Mouse (Mus musculus): ENCODE data around the gene Nkx3-2. TPM values are rescaled to one million over a fixed set of nuclear protein-coding genes. Genes with fewer than 3 reads are reported as not detected.

Gene Nkx3-2
- 0.08 and 0.19 TPM in 2 replicates for polyA plus RNA-seq (2015; fragmentation: Nextera tagmentation; extraction: Ambion mirVana)

DNA sequence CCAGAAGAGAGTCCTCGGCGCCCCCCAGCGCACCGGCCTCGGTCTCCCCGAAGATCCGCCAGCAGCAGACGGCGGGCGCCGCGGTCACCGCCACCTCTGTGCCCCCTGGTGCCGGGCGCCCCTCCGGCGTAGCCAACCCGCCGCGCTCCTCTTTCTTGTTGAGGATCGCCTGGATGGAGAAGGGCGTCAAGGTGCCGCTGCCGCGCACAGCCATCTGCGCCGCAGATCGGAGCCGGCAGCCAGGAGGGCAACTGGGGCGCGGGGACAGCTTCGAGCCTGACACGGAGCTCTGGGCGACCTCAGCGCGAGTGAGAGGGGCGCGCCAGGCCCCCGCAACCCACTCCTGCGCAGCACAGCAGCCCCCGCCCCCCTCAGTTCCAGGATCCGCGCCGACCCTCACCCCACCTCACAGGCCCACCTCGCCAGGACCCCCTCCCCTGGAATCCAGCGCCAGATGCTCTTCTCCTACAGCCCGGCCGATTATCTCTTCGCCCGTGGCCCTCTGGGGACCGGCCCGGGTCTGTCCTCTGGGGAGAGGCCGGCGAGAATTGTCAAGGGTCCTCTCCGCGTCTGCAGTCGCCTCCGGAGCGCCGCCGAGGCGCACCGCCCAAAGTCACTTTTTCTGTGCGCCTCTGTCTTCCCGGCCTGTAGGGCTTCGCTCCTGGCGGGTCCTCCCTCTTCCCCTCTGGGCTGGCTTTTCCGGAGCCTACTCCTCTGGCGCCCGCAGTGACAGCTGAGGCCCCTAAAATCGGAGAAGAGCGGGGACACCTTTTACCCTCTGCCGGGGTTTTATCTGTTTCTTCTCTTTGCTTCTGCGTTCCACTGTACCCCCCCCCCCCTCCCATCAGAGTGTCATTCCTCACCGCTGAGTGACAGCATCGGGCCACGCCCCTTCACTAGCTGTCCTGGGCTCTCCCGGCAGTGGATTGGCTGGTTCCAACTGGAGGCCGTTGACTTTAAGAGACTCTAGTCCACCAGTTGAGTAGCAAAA lies at the start of gene Nkx3-2:
Nkx3-2 (minus strand) TSS at position 771 of the 991 bp plus-strand sequence.
- Histone ChIP-seq H3K36me3 (no peaks in the 10 kb centered on the region), H3K9me3 (no peaks in the 10 kb centered on the region), H3K4me1 (peaks cover 33% of the 10 kb centered on the region), H3K4me2 (peak within 1 kb of the TSS; percentile 73), H3K9ac (peak within 1 kb of the TSS; percentile 19; the same call in 1 of the 2 replicates), H3K27ac (replicated peaks) (no peak within 1 kb of the TSS), H3K4me3 (peak within 1 kb of the TSS; percentile 51), H3K27me3 (replicated peaks) (peaks cover 95% of the 10 kb centered on the region)
- WGBS = under 1% methylated on average over 71 of the region's 79 CpGs
- ATAC-seq (ENCODE audit: extremely low read depth, insufficient number of reproducible peaks, low FRiP score, low TSS enrichment) = 0 out of 2 replicates have a peak, but pooled peaks have one; percentile 20

DNA sequence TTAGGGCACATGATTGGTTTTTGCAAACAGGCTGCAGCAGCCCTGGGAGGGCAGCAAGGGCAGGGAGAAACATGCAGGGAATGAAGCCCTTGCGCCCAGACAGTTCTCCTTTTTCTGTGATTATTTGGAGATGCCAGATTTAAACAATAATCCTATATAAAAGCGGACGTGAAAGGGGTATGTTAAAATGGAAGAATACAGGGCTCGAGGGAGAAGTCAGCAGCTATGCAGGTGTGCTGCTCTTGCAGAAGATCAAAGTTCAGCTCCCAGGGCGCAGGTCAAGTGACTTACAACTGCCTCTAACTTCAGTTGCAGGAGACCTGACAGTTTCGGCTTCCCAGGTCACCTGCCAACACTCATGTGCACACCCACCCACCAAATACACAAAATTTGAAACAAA lies 48.2 kb upstream of the Nkx3-2 start:
- H3K4me3 ChIP-seq = no peak overlapping the region
- no peak overlapping the region for H3K9ac ChIP-seq
- no peak overlapping the region for H3K4me2 ChIP-seq
- no peaks in the 10 kb centered on the region for H3K9me3 ChIP-seq
- 86% methylated on average over 6 of the region's 6 CpGs for WGBS
- no peak overlapping the region for H3K27ac ChIP-seq (replicated peaks)
- no peaks in the 10 kb centered on the region for H3K4me1 ChIP-seq
- no peak for ATAC-seq (ENCODE audit: extremely low read depth, insufficient number of reproducible peaks, low FRiP score, low TSS enrichment)
- no peaks in the 10 kb centered on the region for H3K27me3 ChIP-seq (replicated peaks)
- H3K36me3 ChIP-seq = peaks cover 88% of the 10 kb centered on the region

GRCm38 (mm10) chr5:41811279-41811678 lies 47.0 kb upstream of the Nkx3-2 start:
- no peak overlapping the region for H3K4me3 ChIP-seq
- H3K4me2 ChIP-seq = no peak overlapping the region
- H3K4me1 ChIP-seq = no peaks in the 10 kb centered on the region
- H3K36me3 ChIP-seq = peaks cover 86% of the 10 kb centered on the region
- ATAC-seq (ENCODE audit: extremely low read depth, insufficient number of reproducible peaks, low FRiP score, low TSS enrichment) = no peak
- no peaks in the 10 kb centered on the region for H3K27me3 ChIP-seq (replicated peaks)
- no peak overlapping the region for H3K27ac ChIP-seq (replicated peaks)
- no peaks in the 10 kb centered on the region for H3K9me3 ChIP-seq
- 86% methylated on average over 3 of the region's 3 CpGs for whole genome bisulfite sequencing
- no peak overlapping the region for H3K9ac ChIP-seq

GRCm38 (mm10) chr5:41807383-41807782 lies 43.1 kb upstream of the Nkx3-2 start:
- H3K4me3 ChIP-seq = no peak overlapping the region
- H3K27me3 ChIP-seq (replicated peaks) = no peaks in the 10 kb centered on the region
- H3K27ac ChIP-seq (replicated peaks) = no peak overlapping the region
- peaks cover 77% of the 10 kb centered on the region for H3K36me3 ChIP-seq
- no peaks in the 10 kb centered on the region for H3K4me1 ChIP-seq
- H3K4me2 ChIP-seq = no peak overlapping the region
- no peaks in the 10 kb centered on the region for H3K9me3 ChIP-seq
- no peak overlapping the region for H3K9ac ChIP-seq
- ATAC-seq (ENCODE audit: extremely low read depth, insufficient number of reproducible peaks, low FRiP score, low TSS enrichment) = no peak
- WGBS = 35% methylated on average over 2 of the region's 2 CpGs

DNA sequence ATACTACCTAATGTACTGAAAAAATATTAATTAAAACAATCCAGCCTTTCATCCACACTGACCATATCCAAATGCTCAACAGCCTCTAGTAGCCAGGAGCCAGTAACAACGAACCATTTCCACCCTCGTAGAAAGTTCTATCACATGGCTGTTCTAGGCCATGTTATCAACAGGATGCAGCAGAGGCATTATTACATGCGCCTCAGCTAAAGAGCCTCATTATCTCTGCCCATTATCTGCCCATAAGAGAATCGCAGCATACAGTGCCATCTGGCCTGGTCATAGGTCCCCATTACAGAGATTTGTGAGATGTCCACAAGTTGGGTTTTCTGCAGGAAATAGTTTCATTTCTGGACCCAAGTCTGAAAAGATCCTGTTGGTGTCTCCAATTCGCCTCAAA lies 41.9 kb upstream of the Nkx3-2 start:
- no peaks in the 10 kb centered on the region for H3K27me3 ChIP-seq (replicated peaks)
- no peak overlapping the region for H3K27ac ChIP-seq (replicated peaks)
- H3K4me1 ChIP-seq = no peaks in the 10 kb centered on the region
- H3K4me3 ChIP-seq = no peak overlapping the region
- no peak for ATAC-seq (ENCODE audit: extremely low read depth, insufficient number of reproducible peaks, low FRiP score, low TSS enrichment)
- H3K36me3 ChIP-seq = peaks cover 69% of the 10 kb centered on the region
- no peaks in the 10 kb centered on the region for H3K9me3 ChIP-seq
- WGBS = 68% methylated on average over 5 of the region's 5 CpGs
- no peak overlapping the region for H3K4me2 ChIP-seq
- no peak overlapping the region for H3K9ac ChIP-seq

GRCm38 (mm10) chr5:41805085-41805484 lies 40.8 kb upstream of the Nkx3-2 start:
- WGBS = 92% methylated on average over 2 of the region's 2 CpGs
- H3K4me3 ChIP-seq = no peak overlapping the region
- no peak overlapping the region for H3K27ac ChIP-seq (replicated peaks)
- no peak for ATAC-seq (ENCODE audit: extremely low read depth, insufficient number of reproducible peaks, low FRiP score, low TSS enrichment)
- no peak overlapping the region for H3K9ac ChIP-seq
- no peaks in the 10 kb centered on the region for H3K9me3 ChIP-seq
- peaks cover 70% of the 10 kb centered on the region for H3K36me3 ChIP-seq
- H3K4me1 ChIP-seq = no peaks in the 10 kb centered on the region
- no peaks in the 10 kb centered on the region for H3K27me3 ChIP-seq (replicated peaks)
- H3K4me2 ChIP-seq = no peak overlapping the region

DNA sequence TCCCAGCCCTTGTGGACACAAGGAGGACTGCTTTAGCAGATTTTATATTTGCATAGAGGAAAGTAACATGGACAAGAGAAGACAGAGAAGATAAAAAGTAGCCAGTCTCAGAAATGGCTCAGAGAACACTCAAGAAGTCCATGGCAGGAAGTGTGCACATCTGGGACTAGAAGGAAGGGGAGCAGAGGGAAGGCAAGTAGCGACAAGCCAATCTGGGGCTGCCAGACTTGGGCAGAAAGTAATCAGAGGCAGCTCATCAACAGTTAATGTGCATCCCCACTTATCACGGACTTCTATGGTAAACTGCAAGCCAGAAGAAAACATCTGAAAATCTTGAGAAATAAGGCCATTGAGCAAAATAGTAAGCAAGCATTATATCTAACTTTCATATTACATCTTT lies 40.3 kb upstream of the Nkx3-2 start:
- ATAC-seq (ENCODE audit: extremely low read depth, insufficient number of reproducible peaks, low FRiP score, low TSS enrichment) = no peak
- Histone ChIP-seq H3K4me1 (no peaks in the 10 kb centered on the region), H3K4me3 (no peak overlapping the region), H3K9me3 (no peaks in the 10 kb centered on the region), H3K27ac (replicated peaks) (no peak overlapping the region), H3K9ac (no peak overlapping the region), H3K27me3 (replicated peaks) (no peaks in the 10 kb centered on the region), H3K4me2 (no peak overlapping the region), H3K36me3 (peaks cover 70% of the 10 kb centered on the region)
- WGBS = 71% methylated on average over 2 of the region's 2 CpGs

- WGBS = 89% methylated on average over 2 of the region's 2 CpGs
- peaks cover 69% of the 10 kb centered on the region for H3K36me3 ChIP-seq
These were observed 37.3 kb upstream of the Nkx3-2 start for GRCm38 (mm10) chr5:41801622-41802021.

DNA sequence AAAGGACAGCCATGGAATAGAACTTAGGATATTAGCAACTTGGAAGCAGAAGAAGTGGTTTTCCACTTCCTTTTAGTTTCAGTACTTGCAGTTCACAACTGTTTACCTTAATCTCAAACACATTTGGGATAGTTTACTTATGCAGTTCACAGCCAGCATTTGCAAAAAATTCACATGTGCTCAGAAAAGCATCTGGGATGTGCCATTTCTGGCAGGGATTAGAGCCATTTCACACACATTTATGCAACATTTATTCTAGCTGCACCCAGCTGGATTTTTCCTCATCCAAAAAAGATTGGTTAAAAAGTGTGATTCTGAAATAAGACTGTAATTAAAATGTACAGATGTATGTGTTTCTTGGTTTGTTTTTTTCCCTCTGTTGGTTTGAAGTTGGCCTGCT lies 30.1 kb upstream of the Nkx3-2 start:
- no peak overlapping the region for H3K4me3 ChIP-seq
- H3K4me2 ChIP-seq = no peak overlapping the region
- no peak for ATAC-seq (ENCODE audit: extremely low read depth, insufficient number of reproducible peaks, low FRiP score, low TSS enrichment)
- H3K27ac ChIP-seq (replicated peaks) = no peak overlapping the region
- H3K9me3 ChIP-seq = no peaks in the 10 kb centered on the region
- peaks cover 80% of the 10 kb centered on the region for H3K36me3 ChIP-seq
- no peak overlapping the region for H3K9ac ChIP-seq
- H3K4me1 ChIP-seq = no peaks in the 10 kb centered on the region
- H3K27me3 ChIP-seq (replicated peaks) = no peaks in the 10 kb centered on the region

More at GRCm38 (mm10) chr5:41801622-41802021, 37.3 kb upstream of the Nkx3-2 start:
- Histone ChIP-seq H3K9me3 (no peaks in the 10 kb centered on the region), H3K4me2 (no peak overlapping the region), H3K4me1 (no peaks in the 10 kb centered on the region), H3K27me3 (replicated peaks) (no peaks in the 10 kb centered on the region), H3K4me3 (no peak overlapping the region), H3K9ac (no peak overlapping the region), H3K27ac (replicated peaks) (no peak overlapping the region)
- no peak for ATAC-seq (ENCODE audit: extremely low read depth, insufficient number of reproducible peaks, low FRiP score, low TSS enrichment)

GRCm38 (mm10) chr5:41790517-41790916 lies 26.2 kb upstream of the Nkx3-2 start:
- H3K27me3 ChIP-seq (replicated peaks) = no peaks in the 10 kb centered on the region
- H3K4me1 ChIP-seq = no peaks in the 10 kb centered on the region
- no peaks in the 10 kb centered on the region for H3K9me3 ChIP-seq
- no peak for ATAC-seq (ENCODE audit: extremely low read depth, insufficient number of reproducible peaks, low FRiP score, low TSS enrichment)
- H3K9ac ChIP-seq = no peak overlapping the region
- H3K4me3 ChIP-seq = no peak overlapping the region
- H3K4me2 ChIP-seq = no peak overlapping the region
- peaks cover 88% of the 10 kb centered on the region for H3K36me3 ChIP-seq
- no peak overlapping the region for H3K27ac ChIP-seq (replicated peaks)
- 84% methylated on average over 2 of the region's 2 CpGs for WGBS

GRCm38 (mm10) chr5:41788877-41789276 lies 24.6 kb upstream of the Nkx3-2 start:
- Histone ChIP-seq H3K4me1 (no peaks in the 10 kb centered on the region), H3K4me2 (no peak overlapping the region), H3K4me3 (no peak overlapping the region), H3K9ac (no peak overlapping the region), H3K36me3 (peaks cover 88% of the 10 kb centered on the region), H3K27me3 (replicated peaks) (no peaks in the 10 kb centered on the region), H3K9me3 (no peaks in the 10 kb centered on the region), H3K27ac (replicated peaks) (no peak overlapping the region)
- ATAC-seq (ENCODE audit: extremely low read depth, insufficient number of reproducible peaks, low FRiP score, low TSS enrichment) = no peak
- WGBS = 78% methylated on average over 6 of the region's 6 CpGs

DNA sequence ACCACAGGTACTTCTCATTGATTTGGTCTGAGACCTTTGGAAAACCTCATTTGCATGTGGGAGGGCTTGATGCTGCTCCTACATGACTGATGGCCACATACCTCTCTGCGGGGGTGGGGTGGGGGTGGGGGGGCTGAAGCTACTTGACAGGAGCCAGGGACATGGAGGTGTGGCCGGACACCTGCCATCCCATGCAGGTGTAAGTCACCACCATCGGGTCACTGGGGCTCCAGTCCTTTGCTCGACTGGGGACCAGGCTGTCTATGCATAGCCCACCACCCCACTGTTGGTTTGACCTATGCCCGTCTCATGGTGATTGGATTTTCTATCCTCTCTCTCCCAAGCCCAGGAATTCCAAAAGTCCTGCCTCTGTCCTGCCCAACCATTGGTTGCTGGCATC lies 17.6 kb upstream of the Nkx3-2 start:
- no peak for ATAC-seq (ENCODE audit: extremely low read depth, insufficient number of reproducible peaks, low FRiP score, low TSS enrichment)
- 69% methylated on average over 5 of the region's 5 CpGs for WGBS
- H3K4me3 ChIP-seq = no peak overlapping the region

More for the DNA sequence above, 17.6 kb upstream of the Nkx3-2 start:
- H3K27ac ChIP-seq (replicated peaks) = no peak overlapping the region
- H3K36me3 ChIP-seq = peaks cover 28% of the 10 kb centered on the region
- H3K27me3 ChIP-seq (replicated peaks) = no peaks in the 10 kb centered on the region; the same call in 1 of the 2 replicates
- H3K9me3 ChIP-seq = no peaks in the 10 kb centered on the region
- no peak overlapping the region for H3K9ac ChIP-seq
- no peak overlapping the region for H3K4me2 ChIP-seq
- no peaks in the 10 kb centered on the region for H3K4me1 ChIP-seq
